Mouse (Mus musculus) left cerebral cortex, postnatal 4 days (tissue): ENCODE measurements around the gene Zdhhc3. TPM values are rescaled to one million over a fixed set of nuclear protein-coding genes. Genes with fewer than 3 reads are reported as not detected.

Source experiments
- DNase-seq: peaks from one replicate; pipeline ENCODE4 v3.0.0-alpha.2; 2022
- intact Hi-C: fragments of 180-260 bp; cut with DNase I; formaldehyde crosslinking; loops from one replicate; pipeline ENCODE4 v1.15.1; 2025
- total RNA-seq, 2 experiments: library from RNA; stranded (reverse); gene quantifications; 2 replicates each; pipeline ENCODE4 v1.2.3; 2021

Gene Zdhhc3
- total RNA-seq = 10 to 100 TPM; 75.2 to 80.1 TPM

GRCm38 (mm10) chr9:123112805-123113521 lies at the start of gene Zdhhc3, which contains the start of gene Exosc7:
Gene Zdhhc3 (minus strand): TSS chr9:123113205.
Gene Exosc7 (plus strand): TSS chr9:123113215.
- intact Hi-C loops = loop anchor here (10.0 kb wide), 1 partner anchor 378 kb away; no protein-coding TSS in a partner anchor
- peak; percentile 88 for DNase-seq

- no peak for DNase-seq
- intact Hi-C loops = no loop called here
Observed at GRCm38 (mm10) chr9:123161792-123162191, 48.8 kb upstream of the Zdhhc3 start.

GRCm38 (mm10) chr9:123159330-123159729 lies 46.3 kb upstream of the Zdhhc3 start:
- intact Hi-C loops = loop anchor here (2.0 to 5.0 kb wide), 2 partner anchors 283 to 365 kb away; no protein-coding TSS in a partner anchor
- peak; percentile 67 for DNase-seq

GRCm38 (mm10) chr9:123158125-123158836 lies 45.3 kb upstream of the Zdhhc3 start:
- DNase-seq = no peak
- intact Hi-C loops = loop anchor here (2.0 to 5.0 kb wide), 2 partner anchors 284 to 367 kb away; no protein-coding TSS in a partner anchor

GRCm38 (mm10) chr9:123157699-123158098 lies 44.7 kb upstream of the Zdhhc3 start:
- intact Hi-C loops = loop anchor here (2.0 to 5.0 kb wide), 2 partner anchors 285 to 367 kb away; no protein-coding TSS in a partner anchor

GRCm38 (mm10) chr9:123156910-123157361 lies 43.9 kb upstream of the Zdhhc3 start:
- intact Hi-C loops = loop anchor here (5.0 kb wide), 1 partner anchor 285 kb away; no protein-coding TSS in a partner anchor
- DNase-seq = peak; percentile 79

More at GRCm38 (mm10) chr9:123157699-123158098, 44.7 kb upstream of the Zdhhc3 start:
- peak; percentile 51 for DNase-seq

GRCm38 (mm10) chr9:123153121-123153520 lies 40.1 kb upstream of the Zdhhc3 start:
- intact Hi-C loops = no loop called here
- no peak for DNase-seq

- no peak for DNase-seq
- intact Hi-C loops = no loop called here
Observed at GRCm38 (mm10) chr9:123152026-123152425, 39.0 kb upstream of the Zdhhc3 start.

GRCm38 (mm10) chr9:123151561-123151960 lies 38.6 kb upstream of the Zdhhc3 start:
- no peak for DNase-seq
- intact Hi-C loops = no loop called here

GRCm38 (mm10) chr9:123150241-123151020 lies 37.4 kb upstream of the Zdhhc3 start, which contains the start of gene Clec3b:
Gene Clec3b (plus strand): TSS chr9:123150946.
- DNase-seq = peak; percentile 68
- intact Hi-C loops = no loop called here

GRCm38 (mm10) chr9:123148430-123148829 lies 35.4 kb upstream of the Zdhhc3 start:
- intact Hi-C loops = no loop called here
- DNase-seq = no peak

- no peak for DNase-seq
- intact Hi-C loops = no loop called here
Observed at GRCm38 (mm10) chr9:123139887-123140614, 27.0 kb upstream of the Zdhhc3 start.

- peak; percentile 34 for DNase-seq
- intact Hi-C loops = no loop called here
Observed at GRCm38 (mm10) chr9:123138891-123139474, 26.0 kb upstream of the Zdhhc3 start.

GRCm38 (mm10) chr9:123136953-123137682 lies 24.1 kb upstream of the Zdhhc3 start:
- no peak for DNase-seq
- intact Hi-C loops = no loop called here

- intact Hi-C loops = no loop called here
- no peak for DNase-seq
Observed at GRCm38 (mm10) chr9:123132994-123133393, 20.0 kb upstream of the Zdhhc3 start.

GRCm38 (mm10) chr9:123127663-123128062 lies 14.7 kb upstream of the Zdhhc3 start:
- no peak for DNase-seq
- intact Hi-C loops = no loop called here

- intact Hi-C loops = no loop called here
- DNase-seq = no peak
Observed at GRCm38 (mm10) chr9:123124413-123124981, 11.5 kb upstream of the Zdhhc3 start.
